Mouse (Mus musculus) erythroid progenitor cell, adult 5-6 weeks (primary cell): ENCODE measurements around the gene 9330182L06Rik. TPM values are rescaled to one million over a fixed set of nuclear protein-coding genes. Genes with fewer than 3 reads are reported as not detected.

Source experiments
- ATAC-seq: replicated peaks from 2 replicates; pipeline ENCODE4 v1.8.0; 2016; ENCODE audit warnings: moderate number of reproducible peaks, mild to moderate bottlenecking, moderate TSS enrichment, inconsistent platforms; ENCODE audit not compliant: poor library complexity, low FRiP score, severe bottlenecking
- total RNA-seq, 2 experiments: library from RNA; stranded (forward) in 1 of 2; stranded (reverse) in 1 of 2; fragments of 150-400 nt in 1 of 2; fragments of 186-747, 209-891 nt in 1 of 2; gene quantifications; 2 replicates each; pipeline versions ENCODE4 v1.2.3 to v1.2.4; 2015 to 2017; ENCODE audit warnings: low replicate concordance in 2 of 2

Gene 9330182L06Rik
- total RNA-seq, 2 experiments from 2014 or later, result 0.30 TPM; not detected in 1

GRCm38 (mm10) chr5:9497235-9497634, 231.3 kb downstream of the 9330182L06Rik start:
- ATAC-seq, result no peak

GRCm38 (mm10) chr5:9511027-9511426, 245.1 kb downstream of the 9330182L06Rik start:
- ATAC-seq, result no peak

GRCm38 (mm10) chr5:9525507-9525906, 259.6 kb downstream of the 9330182L06Rik start:
- no peak for ATAC-seq

Other genes with a start within 250 kb of the 9330182L06Rik start
- gene Tmem243, start 165.4 kb upstream of the 9330182L06Rik start, total RNA-seq (2015; ENCODE audit: low replicate concordance), result 16.9 and 19.7 TPM in 2 replicates
- 3.2 and 4.1 TPM in 2 replicates for gene Tmem243, start 165.4 kb upstream of the 9330182L06Rik start, total RNA-seq (2017; ENCODE audit: low replicate concordance)
- gene Dmtf1, start 104.3 kb upstream of the 9330182L06Rik start, total RNA-seq (2015; ENCODE audit: low replicate concordance), result 32.8 and 39.0 TPM in 2 replicates
- gene Dmtf1, start 104.3 kb upstream of the 9330182L06Rik start, total RNA-seq (2017; ENCODE audit: low replicate concordance), result 27.2 and 47.4 TPM in 2 replicates